Mouse (Mus musculus): ENCODE measurements around the gene Gabrb2.

The Gabrb2 gene

DNA sequence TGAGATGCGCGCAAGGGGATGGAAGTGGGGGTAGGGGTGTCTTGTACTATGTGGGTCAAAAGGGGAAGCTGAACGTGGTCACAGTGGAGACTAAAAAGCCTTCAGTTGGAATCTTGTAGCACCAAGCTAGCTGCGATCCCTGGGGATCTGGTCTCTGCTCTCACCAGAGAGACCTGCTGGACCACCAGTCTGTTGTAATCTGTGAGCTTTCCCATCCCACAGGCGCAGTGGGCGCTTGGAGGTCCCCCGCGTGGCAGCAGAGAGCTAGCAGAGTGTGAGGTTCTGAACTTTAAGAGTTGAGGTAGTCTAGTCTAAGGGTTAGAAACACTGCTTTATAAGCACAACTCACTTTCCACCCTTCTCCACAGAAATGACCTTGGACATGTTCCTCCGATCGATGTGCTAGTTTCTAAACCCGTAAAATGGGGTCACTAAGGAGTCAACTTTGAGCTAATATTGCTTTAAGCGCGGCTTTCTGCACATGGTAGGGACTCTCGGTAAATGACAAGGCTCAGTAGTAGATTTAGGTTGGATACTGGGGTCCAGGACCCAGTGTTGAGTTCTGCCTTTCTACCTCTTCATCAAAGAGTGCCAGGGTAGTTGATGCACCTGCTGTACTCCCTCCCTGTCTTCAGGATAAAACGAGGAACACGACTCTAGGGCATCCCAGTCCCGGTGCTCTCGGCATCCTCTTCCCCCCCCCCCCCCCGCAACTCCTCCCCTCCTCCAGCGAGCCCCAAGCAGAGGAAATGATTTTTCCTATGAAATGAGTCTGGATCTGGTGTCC lies at the start of gene Gabrb2:
Gabrb2 (plus strand) TSS at position 762 of the 787 bp plus-strand sequence.
- no peak for DNase-seq

GRCm38 (mm10) chr11:42378983-42379382 lies 40.6 kb upstream of the Gabrb2 start:
- DNase-seq: no peak

DNA sequence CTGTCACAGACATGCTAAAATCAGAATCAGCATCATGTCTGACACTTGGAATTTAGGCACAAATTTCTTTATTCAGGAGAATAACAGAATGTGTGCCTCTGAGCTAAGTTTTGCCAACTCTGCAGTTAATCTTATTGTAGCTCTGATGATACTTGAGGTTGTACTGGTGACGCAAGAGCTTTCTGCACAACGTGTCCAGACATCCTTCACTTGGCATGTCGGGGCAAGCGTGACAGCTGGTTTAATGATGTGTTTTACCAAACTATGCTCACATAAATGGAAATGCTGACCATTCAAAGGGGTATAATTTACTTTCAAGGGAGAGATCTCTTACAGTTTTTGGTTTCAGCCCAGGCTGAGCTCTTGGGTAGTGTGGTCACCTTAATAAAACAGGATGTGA lies 33.1 kb upstream of the Gabrb2 start:
- DNase-seq: no peak

GRCm38 (mm10) chr11:42390682-42391290 lies 28.8 kb upstream of the Gabrb2 start:
- DNase-seq: no peak

DNA sequence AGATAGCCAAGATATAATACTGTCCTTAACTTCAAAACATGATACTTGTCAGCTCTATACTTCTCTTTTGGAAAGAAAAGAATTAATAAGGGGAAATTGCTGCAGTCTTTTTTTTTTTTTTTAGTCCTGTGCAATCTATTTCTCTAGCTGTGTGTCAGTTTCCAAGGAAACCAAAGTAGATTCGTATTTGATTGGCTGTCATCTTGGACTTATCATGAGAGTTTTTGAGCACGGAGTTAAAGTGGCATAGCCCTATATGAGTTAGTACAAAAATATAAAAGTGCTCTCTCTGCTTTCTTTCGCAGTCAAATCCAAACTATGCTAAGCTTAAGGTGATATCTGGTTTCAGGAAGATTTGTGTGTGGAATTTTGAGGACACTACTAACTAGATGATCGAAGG lies 26.1 kb upstream of the Gabrb2 start:
- DNase-seq: no peak

GRCm38 (mm10) chr11:42419791-42420633 lies 455 bp downstream of the Gabrb2 start:
- DNase-seq: no peak

GRCm38 (mm10) chr11:42420634-42421470 lies 1.3 kb downstream of the Gabrb2 start:
- no peak for DNase-seq

DNA sequence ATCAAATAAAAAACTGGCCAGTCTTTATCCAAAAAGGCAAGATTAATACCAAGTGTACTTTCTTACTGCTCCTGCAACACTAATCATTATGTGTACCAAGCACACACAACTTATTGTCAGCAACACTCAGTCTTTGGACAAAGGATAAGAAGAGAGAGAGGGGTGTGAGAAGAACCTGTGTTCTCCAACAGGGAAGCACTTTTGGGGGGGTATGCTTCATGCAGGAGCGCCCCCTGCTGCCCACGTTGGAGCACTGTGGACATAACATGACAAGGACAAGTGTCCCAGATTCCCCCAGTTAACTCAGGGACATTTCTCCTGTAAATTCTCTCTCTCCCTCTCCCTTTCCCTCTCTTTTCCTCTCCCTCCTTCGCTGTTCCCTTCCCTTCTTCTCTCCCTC lies 3.7 kb downstream of the Gabrb2 start:
- no peak for DNase-seq

- no peak for DNase-seq
These were observed 11.9 kb downstream of the Gabrb2 start for GRCm38 (mm10) chr11:42431495-42431894.

DNA sequence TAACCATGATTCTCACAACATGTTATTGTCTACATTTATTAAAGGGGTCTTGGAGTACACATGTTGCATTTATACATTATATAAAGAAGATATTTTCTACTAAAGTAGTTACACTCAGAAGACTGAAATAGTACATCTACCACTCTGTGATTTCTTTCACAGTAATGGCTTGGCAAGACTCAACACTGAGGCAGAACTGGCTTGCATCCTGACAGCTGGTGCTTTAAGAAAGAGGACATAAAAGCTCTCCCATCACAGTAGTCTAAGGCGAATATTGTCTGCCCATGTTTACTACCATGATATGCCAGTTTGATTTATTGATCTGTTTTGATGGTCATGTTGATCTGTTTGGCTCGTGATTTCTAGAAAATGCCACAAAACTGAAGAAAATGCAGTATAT lies 19.4 kb downstream of the Gabrb2 start:
- no peak for DNase-seq

- no peak for DNase-seq
These were observed 24.1 kb downstream of the Gabrb2 start for GRCm38 (mm10) chr11:42443641-42444040.

- DNase-seq: no peak
These were observed 29.4 kb downstream of the Gabrb2 start for GRCm38 (mm10) chr11:42448929-42449328.

- DNase-seq: no peak
These were observed 44.6 kb downstream of the Gabrb2 start for GRCm38 (mm10) chr11:42464136-42464535.

DNA sequence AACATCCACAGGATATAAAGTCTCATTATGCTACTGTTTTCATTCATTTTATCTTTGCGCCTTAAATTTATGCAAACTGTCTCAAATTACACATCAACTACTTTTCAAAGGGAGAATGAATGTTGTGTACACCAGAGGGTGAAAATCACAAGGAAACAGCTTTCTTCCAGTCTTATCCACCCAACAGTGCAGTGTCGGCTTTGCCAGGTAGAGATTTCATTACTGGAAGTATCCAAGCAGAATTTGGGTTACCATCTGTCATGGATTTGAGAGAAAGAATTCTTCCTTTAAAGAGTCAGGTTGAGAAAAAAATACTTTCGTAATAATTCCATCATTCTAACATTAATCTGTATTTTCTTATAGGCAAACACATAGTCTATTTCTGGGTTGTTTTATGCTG lies 48.8 kb downstream of the Gabrb2 start:
- DNase-seq: no peak

DNA sequence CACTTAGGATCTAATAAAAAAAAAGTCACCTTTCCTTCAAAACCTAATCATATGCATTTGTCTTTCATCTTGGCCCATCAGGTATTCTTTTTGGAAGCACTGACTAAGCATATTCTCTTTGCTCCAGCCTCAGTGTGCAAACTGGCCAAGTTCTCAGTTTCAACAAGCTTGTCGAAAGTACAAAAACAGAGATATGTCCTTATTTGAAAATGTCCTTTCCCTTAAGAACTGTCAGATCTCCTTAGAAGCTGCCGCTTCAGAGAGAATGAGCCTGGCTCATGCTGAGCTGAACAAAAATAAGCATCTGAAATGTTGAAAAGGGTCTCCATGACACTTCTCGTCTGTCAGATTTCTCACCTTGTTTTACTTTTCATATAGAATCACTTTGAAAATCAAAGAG lies 55.0 kb downstream of the Gabrb2 start:
- no peak for DNase-seq

GRCm38 (mm10) chr11:42487625-42488024 lies 68.1 kb downstream of the Gabrb2 start:
- no peak for DNase-seq

GRCm38 (mm10) chr11:42501166-42501565 lies 81.6 kb downstream of the Gabrb2 start:
- no peak for DNase-seq

- DNase-seq: no peak
These were observed 85.9 kb downstream of the Gabrb2 start for GRCm38 (mm10) chr11:42505436-42505835.

GRCm38 (mm10) chr11:42505911-42506310 lies 86.4 kb downstream of the Gabrb2 start:
- no peak for DNase-seq

DNA sequence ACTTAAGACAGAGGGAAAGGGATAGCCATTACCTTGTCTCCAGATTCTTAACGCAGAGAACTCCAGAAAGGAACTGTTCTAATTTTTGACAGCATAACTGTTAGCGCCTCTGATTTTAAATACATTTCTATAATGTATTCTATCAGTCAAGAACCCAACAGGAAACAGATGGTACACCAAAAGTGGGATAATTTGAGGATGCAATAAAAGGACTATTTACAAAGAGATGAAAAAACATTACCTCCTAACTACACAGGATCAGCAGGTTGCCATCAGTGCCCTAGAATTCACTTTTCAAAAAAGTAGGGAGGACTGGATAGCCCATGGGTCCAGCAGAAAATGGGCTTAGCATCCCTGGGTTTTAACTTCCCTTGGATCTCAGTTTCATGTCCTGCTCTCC lies 102.4 kb downstream of the Gabrb2 start:
- no peak for DNase-seq

DNA sequence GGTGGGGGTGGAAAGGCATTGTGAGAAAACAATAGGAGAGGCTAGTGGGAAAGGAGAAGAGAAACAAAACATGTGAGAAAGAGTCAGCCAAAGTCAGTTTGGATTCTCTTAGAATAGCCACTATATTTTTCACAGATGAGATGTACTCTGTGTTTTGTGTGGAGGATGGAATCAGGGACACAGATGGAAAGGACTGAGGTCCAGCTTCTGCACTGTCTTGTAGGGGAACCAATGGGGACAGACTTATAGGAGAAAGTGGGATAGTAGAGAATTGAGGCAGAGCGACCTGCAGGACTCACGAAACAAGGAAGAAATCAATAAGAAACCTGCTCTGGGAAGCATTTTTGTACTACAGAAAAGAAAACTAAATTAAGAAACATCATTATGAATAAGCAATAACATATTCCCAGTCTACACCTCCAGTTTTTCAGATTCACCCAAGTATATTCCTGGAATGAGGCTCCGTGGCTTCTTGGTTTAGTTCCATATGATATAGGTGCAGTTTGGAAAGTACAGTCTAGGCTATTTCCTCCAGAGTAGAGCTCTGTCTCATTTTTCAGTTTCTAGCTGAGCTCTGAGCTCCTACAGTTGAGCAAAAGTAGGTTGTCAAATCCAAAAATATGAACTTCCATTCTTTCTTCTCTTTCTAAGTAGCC lies 108.8 kb downstream of the Gabrb2 start:
- no peak for DNase-seq

- DNase-seq: no peak
These were observed 113.0 kb downstream of the Gabrb2 start for GRCm38 (mm10) chr11:42532577-42532976.

Measured in kidney, adult 18-20 months (tissue).